Mouse (Mus musculus): ENCODE data around the gene Cul7. TPM values are rescaled to one million over a fixed set of nuclear protein-coding genes. Genes with fewer than 3 reads are reported as not detected.

Gene Cul7
- polyA plus RNA-seq, 1 experiment from 2014 or later, result 41.1 TPM

Other genes with a start within 250 kb of the Cul7 start
- gene Crip3, start 221.4 kb upstream of the Cul7 start, polyA plus RNA-seq (2015; fragmentation: Nextera tagmentation; extraction: Ambion mirVana), result 0.92 TPM in 1 of 2 replicates, not detected in the other
- gene Slc22a7, start 211.9 kb upstream of the Cul7 start, polyA plus RNA-seq (2015; fragmentation: Nextera tagmentation; extraction: Ambion mirVana), result not detected in 2 replicates
- 0.24 and 0.26 TPM in 2 replicates for gene Ttbk1, start 162.7 kb upstream of the Cul7 start, polyA plus RNA-seq (2015; fragmentation: Nextera tagmentation; extraction: Ambion mirVana)
- gene Dnph1, start 153.6 kb upstream of the Cul7 start, polyA plus RNA-seq (2015; fragmentation: Nextera tagmentation; extraction: Ambion mirVana), result 48.7 and 48.9 TPM in 2 replicates
- 2.8 and 3.4 TPM in 2 replicates for gene Cul9, start 103.9 kb upstream of the Cul7 start, polyA plus RNA-seq (2015; fragmentation: Nextera tagmentation; extraction: Ambion mirVana)
- gene Srf, start 94.2 kb upstream of the Cul7 start, polyA plus RNA-seq (2015; fragmentation: Nextera tagmentation; extraction: Ambion mirVana), result 7.6 and 8.9 TPM in 2 replicates
- gene Ptk7, start 20.8 kb upstream of the Cul7 start, polyA plus RNA-seq (2015; fragmentation: Nextera tagmentation; extraction: Ambion mirVana), result 61.8 and 66.2 TPM in 2 replicates
- 64.6 and 73.2 TPM in 2 replicates for gene Klc4, start 4.3 kb upstream of the Cul7 start, polyA plus RNA-seq (2015; fragmentation: Nextera tagmentation; extraction: Ambion mirVana)
- gene Mrpl2, start 4.1 kb upstream of the Cul7 start, polyA plus RNA-seq (2015; fragmentation: Nextera tagmentation; extraction: Ambion mirVana), result 148 and 156 TPM in 2 replicates
- 56.4 and 58.4 TPM in 2 replicates for gene Rrp36, start 24.0 kb downstream of the Cul7 start, polyA plus RNA-seq (2015; fragmentation: Nextera tagmentation; extraction: Ambion mirVana)
- 133 and 151 TPM in 2 replicates for gene Mea1, start 28.5 kb downstream of the Cul7 start, polyA plus RNA-seq (2015; fragmentation: Nextera tagmentation; extraction: Ambion mirVana)
- 104 and 107 TPM in 2 replicates for gene Klhdc3, start 30.6 kb downstream of the Cul7 start, polyA plus RNA-seq (2015; fragmentation: Nextera tagmentation; extraction: Ambion mirVana)
- gene Ppp2r5d, start 54.8 kb downstream of the Cul7 start, polyA plus RNA-seq (2015; fragmentation: Nextera tagmentation; extraction: Ambion mirVana), result 71.8 and 79.9 TPM in 2 replicates
- gene Pex6, start 61.1 kb downstream of the Cul7 start, polyA plus RNA-seq (2015; fragmentation: Nextera tagmentation; extraction: Ambion mirVana), result 22.6 and 24.8 TPM in 2 replicates
- 3.2 and 9.0 TPM in 2 replicates for gene Gnmt, start 78.8 kb downstream of the Cul7 start, polyA plus RNA-seq (2015; fragmentation: Nextera tagmentation; extraction: Ambion mirVana)
- gene Cnpy3, start 101.9 kb downstream of the Cul7 start, polyA plus RNA-seq (2015; fragmentation: Nextera tagmentation; extraction: Ambion mirVana), result 73.9 and 74.9 TPM in 2 replicates
- 0.40 and 0.56 TPM in 2 replicates for gene Ptcra, start 113.4 kb downstream of the Cul7 start, polyA plus RNA-seq (2015; fragmentation: Nextera tagmentation; extraction: Ambion mirVana)
- gene 2310039H08Rik, start 122.3 kb downstream of the Cul7 start, polyA plus RNA-seq (2015; fragmentation: Nextera tagmentation; extraction: Ambion mirVana), result 81.1 and 96.9 TPM in 2 replicates
- gene Rpl7l1, start 132.3 kb downstream of the Cul7 start, polyA plus RNA-seq (2015; fragmentation: Nextera tagmentation; extraction: Ambion mirVana), result 149 and 167 TPM in 2 replicates
- gene Bicral, start 208.1 kb downstream of the Cul7 start, polyA plus RNA-seq (2015; fragmentation: Nextera tagmentation; extraction: Ambion mirVana), result 3.5 and 4.6 TPM in 2 replicates
- 48.2 and 48.6 TPM in 2 replicates for gene Tbcc, start 240.3 kb downstream of the Cul7 start, polyA plus RNA-seq (2015; fragmentation: Nextera tagmentation; extraction: Ambion mirVana)